Mouse (Mus musculus): ENCODE results near the gene Kat2b. TPM values are rescaled to one million over a fixed set of nuclear protein-coding genes. Genes with fewer than 3 reads are reported as not detected.

Kat2b gene
- total RNA-seq, 1 experiment: 25.1 TPM

- H3K36me3 ChIP-seq (ENCODE audit: control insufficient read depth, insufficient read depth, low read length, poor library complexity, severe bottlenecking): no peaks in the 10 kb centered on the region
- H3K9ac ChIP-seq (ENCODE audit: insufficient read depth, low read depth, low read length, poor library complexity, severe bottlenecking): peak overlapping the region; percentile 99
- in situ Hi-C loops (cut with MboI; ENCODE audit: low sequenced_read_pairs in 2 of 2, unreplicated experiment in 2 of 2): no loop called here
- H3K4me3 ChIP-seq (ENCODE audit: insufficient read depth in 1 of 2, low read depth in 1 of 2, low read length in 2 of 2, poor library complexity in 1 of 2, severe bottlenecking in 1 of 2): peak overlapping the region; percentile 81 to 99
- H3K27ac ChIP-seq (ENCODE audit: insufficient read depth, low read depth, low read length, poor library complexity, severe bottlenecking): peak overlapping the region; percentile 99
- TF ChIP-seq ZC3H11A (IDR thresholded peaks at IDR 0.05; ENCODE audit: borderline replicate concordance, low read depth, low read length) (no peak), HCFC1 (IDR thresholded peaks at IDR 0.05; ENCODE audit: borderline replicate concordance, insufficient read depth, low read length) (no peak), MAFK (IDR thresholded peaks at IDR 0.05; ENCODE audit: insufficient read depth, low read depth, low read length) (no peak), ZNF384 (IDR thresholded peaks at IDR 0.05; ENCODE audit: low read depth, low read length) (no peak), CHD2 (IDR thresholded peaks at IDR 0.05; ENCODE audit: low read depth, low read length) (no peak)
- peaks cover 10 to 22% of the 10 kb centered on the region in 2 experiments for H3K4me1 ChIP-seq (ENCODE audit: control insufficient read depth in 2 of 2, insufficient read depth in 2 of 2, low read length in 2 of 2, poor library complexity in 1 of 2)
- no peak for DNase-seq (ENCODE audit: low read depth, low spot score)
- H3K9me3 ChIP-seq (ENCODE audit: control insufficient read depth, insufficient read depth, low read depth, low read length): no peaks in the 10 kb centered on the region
These were observed 863 bp downstream of the Kat2b start for GRCm38 (mm10) chr17:53567346-53568101.

DNA sequence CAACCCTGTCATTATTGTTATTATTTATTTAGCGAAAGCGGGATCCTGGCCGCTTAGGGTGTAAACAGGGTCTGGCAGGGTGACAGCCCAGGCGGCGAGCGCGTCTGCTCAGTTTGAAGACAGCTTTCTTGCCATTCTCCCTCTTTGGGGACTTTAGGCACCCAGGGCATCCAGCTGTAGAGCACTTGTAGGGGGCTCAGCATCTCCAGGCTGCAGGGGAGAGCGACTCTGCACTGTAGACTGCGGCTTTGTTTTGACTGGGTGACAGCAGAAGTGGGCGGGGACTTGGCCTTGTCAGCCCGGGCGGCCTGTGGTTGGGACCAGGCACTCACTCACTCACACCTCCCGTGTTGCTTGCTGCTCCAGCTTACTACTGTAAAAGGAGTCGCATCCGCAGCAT is 1.5 kb downstream of the Kat2b start:
- no peaks in the 10 kb centered on the region for H3K36me3 ChIP-seq (ENCODE audit: control insufficient read depth, insufficient read depth, low read length, poor library complexity, severe bottlenecking)
- DNase-seq (ENCODE audit: low read depth, low spot score): no peak
- H3K9ac ChIP-seq (ENCODE audit: insufficient read depth, low read depth, low read length, poor library complexity, severe bottlenecking): peak overlapping the region; percentile 99
- no peak for TF ChIP-seq ZC3H11A (IDR thresholded peaks at IDR 0.05; ENCODE audit: borderline replicate concordance, low read depth, low read length)
- TF ChIP-seq HCFC1 (IDR thresholded peaks at IDR 0.05; ENCODE audit: borderline replicate concordance, insufficient read depth, low read length): no peak
- TF ChIP-seq MAFK (IDR thresholded peaks at IDR 0.05; ENCODE audit: insufficient read depth, low read depth, low read length): no peak
- TF ChIP-seq CHD2 (IDR thresholded peaks at IDR 0.05; ENCODE audit: low read depth, low read length): no peak
- TF ChIP-seq ZNF384 (IDR thresholded peaks at IDR 0.05; ENCODE audit: low read depth, low read length): no peak
- in situ Hi-C loops (cut with MboI; ENCODE audit: low sequenced_read_pairs in 2 of 2, unreplicated experiment in 2 of 2): no loop called here
- H3K4me3 ChIP-seq (ENCODE audit: insufficient read depth in 1 of 2, low read depth in 1 of 2, low read length in 2 of 2, poor library complexity in 1 of 2, severe bottlenecking in 1 of 2): peak overlapping the region; percentile 81 to 99
- peak overlapping the region; percentile 99 for H3K27ac ChIP-seq (ENCODE audit: insufficient read depth, low read depth, low read length, poor library complexity, severe bottlenecking)
- H3K4me1 ChIP-seq (ENCODE audit: control insufficient read depth in 2 of 2, insufficient read depth in 2 of 2, low read length in 2 of 2, poor library complexity in 1 of 2): peaks cover 11 to 25% of the 10 kb centered on the region in 2 experiments
- H3K9me3 ChIP-seq (ENCODE audit: control insufficient read depth, insufficient read depth, low read depth, low read length): no peaks in the 10 kb centered on the region

- H3K9me3 ChIP-seq (ENCODE audit: control insufficient read depth, insufficient read depth, low read depth, low read length): no peaks in the 10 kb centered on the region
- DNase-seq (ENCODE audit: low read depth, low spot score): no peak
- in situ Hi-C loops (cut with MboI; ENCODE audit: low sequenced_read_pairs in 2 of 2, unreplicated experiment in 2 of 2): no loop called here
- H3K4me1 ChIP-seq (ENCODE audit: control insufficient read depth in 2 of 2, insufficient read depth in 2 of 2, low read length in 2 of 2, poor library complexity in 1 of 2): peaks cover 12 to 31% of the 10 kb centered on the region in 2 experiments
- TF ChIP-seq ZC3H11A (IDR thresholded peaks at IDR 0.05; ENCODE audit: borderline replicate concordance, low read depth, low read length): no peak
- H3K27ac ChIP-seq (ENCODE audit: insufficient read depth, low read depth, low read length, poor library complexity, severe bottlenecking): peak overlapping the region; percentile 89; the same call in 1 of the 2 replicates
- H3K36me3 ChIP-seq (ENCODE audit: control insufficient read depth, insufficient read depth, low read length, poor library complexity, severe bottlenecking): no peaks in the 10 kb centered on the region
- peak overlapping the region; percentile 29; the same call in 1 of the 2 replicates for H3K9ac ChIP-seq (ENCODE audit: insufficient read depth, low read depth, low read length, poor library complexity, severe bottlenecking)
- peak overlapping the region; percentile 81 to 99 for H3K4me3 ChIP-seq (ENCODE audit: insufficient read depth in 1 of 2, low read depth in 1 of 2, low read length in 2 of 2, poor library complexity in 1 of 2, severe bottlenecking in 1 of 2)
These were observed 2.2 kb downstream of the Kat2b start for GRCm38 (mm10) chr17:53568734-53569386.

GRCm38 (mm10) chr17:53569829-53570228 is 3.2 kb downstream of the Kat2b start:
- Histone ChIP-seq H3K4me1 (ENCODE audit: control insufficient read depth in 2 of 2, insufficient read depth in 2 of 2, low read length in 2 of 2, poor library complexity in 1 of 2) (peaks cover 12 to 31% of the 10 kb centered on the region in 2 experiments), H3K4me3 (ENCODE audit: insufficient read depth in 1 of 2, low read depth in 1 of 2, low read length in 2 of 2, poor library complexity in 1 of 2, severe bottlenecking in 1 of 2) (peak overlapping the region in 1 of 2 experiments; percentile 27; a peak in 1 of 4 replicates), H3K36me3 (ENCODE audit: control insufficient read depth, insufficient read depth, low read length, poor library complexity, severe bottlenecking) (no peaks in the 10 kb centered on the region), H3K27ac (ENCODE audit: insufficient read depth, low read depth, low read length, poor library complexity, severe bottlenecking) (peak overlapping the region; percentile 89), H3K9me3 (ENCODE audit: control insufficient read depth, insufficient read depth, low read depth, low read length) (no peaks in the 10 kb centered on the region), H3K9ac (ENCODE audit: insufficient read depth, low read depth, low read length, poor library complexity, severe bottlenecking) (peak overlapping the region; percentile 26; the same call in 1 of the 2 replicates)
- TF ChIP-seq ZC3H11A (IDR thresholded peaks at IDR 0.05; ENCODE audit: borderline replicate concordance, low read depth, low read length) (no peak), CHD2 (IDR thresholded peaks at IDR 0.05; ENCODE audit: low read depth, low read length) (no peak), HCFC1 (IDR thresholded peaks at IDR 0.05; ENCODE audit: borderline replicate concordance, insufficient read depth, low read length) (no peak), ZNF384 (IDR thresholded peaks at IDR 0.05; ENCODE audit: low read depth, low read length) (peak; percentile 21; the same call in 1 of the 2 replicates), MAFK (IDR thresholded peaks at IDR 0.05; ENCODE audit: insufficient read depth, low read depth, low read length) (no peak)
- no peak for DNase-seq (ENCODE audit: low read depth, low spot score)
- in situ Hi-C loops (cut with MboI; ENCODE audit: low sequenced_read_pairs in 2 of 2, unreplicated experiment in 2 of 2): no loop called here
